Mouse (Mus musculus) testis, adult 10 weeks (tissue): Measurements from ENCODE around the gene Mamdc4. TPM values are rescaled to one million over a fixed set of nuclear protein-coding genes. Genes with fewer than 3 reads are reported as not detected.

ENCODE experiments used
- polyA plus RNA-seq: library from polyadenylated mRNA; stranded (reverse); fragments of 350-450 nt; fragmentation: Illumina TruSeq; extraction: RNeasy Lipid Tissue Mini Kit (QIAGEN cat#74804); gene quantifications from one replicate; pipeline ENCODE4 v1.2.3, GENCODE M21; 2014; ENCODE audit warnings: low read depth, low replicate concordance

Mamdc4 gene
- 1.2 TPM for polyA plus RNA-seq

DNA sequence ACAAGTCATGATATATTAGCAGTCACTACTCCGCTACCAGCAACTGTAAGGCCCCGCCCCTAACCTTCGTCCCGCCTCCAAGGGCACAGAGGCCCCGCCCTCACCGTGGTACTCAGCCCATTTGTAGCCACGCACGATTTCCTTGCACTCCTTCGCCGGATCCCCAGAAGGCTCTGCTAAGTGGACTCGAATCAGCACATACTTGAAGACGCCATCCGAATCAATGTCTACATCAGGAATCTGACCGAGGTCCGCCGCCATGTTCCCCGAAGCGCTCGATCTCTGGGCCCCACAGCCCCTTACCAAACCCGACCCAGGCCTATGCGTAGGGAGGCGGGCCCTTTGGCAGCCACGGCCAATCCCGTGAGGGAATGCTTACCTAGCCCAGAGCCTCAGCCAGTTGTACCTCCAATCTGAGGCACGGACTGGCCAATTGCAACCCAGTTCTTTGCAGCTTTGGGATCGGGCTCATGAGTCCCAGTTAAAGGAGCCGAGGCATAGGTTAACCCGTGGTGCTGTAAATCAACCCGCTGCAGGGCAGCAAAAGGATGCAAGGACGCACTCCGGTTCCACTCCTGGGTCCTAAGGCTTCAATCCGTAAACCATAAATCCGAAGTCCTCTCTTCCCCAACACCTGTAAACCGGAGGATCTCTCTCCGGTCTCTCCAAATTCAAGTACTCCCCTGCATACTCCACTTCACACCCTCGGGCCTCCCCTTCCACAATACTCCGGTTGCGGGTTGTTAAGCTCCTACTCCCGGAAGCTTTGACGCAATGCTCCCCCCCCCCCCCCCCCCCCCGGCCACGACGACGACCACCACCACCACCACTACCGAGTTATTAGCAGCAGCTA lies at the start of gene Mamdc4, which contains the start of gene Phpt1:
Gene Mamdc4, minus strand, starts transcription at position 267 of the 853 bp plus-strand sequence.
Gene Phpt1, minus strand, starts transcription at position 646 of the 853 bp plus-strand sequence.

DNA sequence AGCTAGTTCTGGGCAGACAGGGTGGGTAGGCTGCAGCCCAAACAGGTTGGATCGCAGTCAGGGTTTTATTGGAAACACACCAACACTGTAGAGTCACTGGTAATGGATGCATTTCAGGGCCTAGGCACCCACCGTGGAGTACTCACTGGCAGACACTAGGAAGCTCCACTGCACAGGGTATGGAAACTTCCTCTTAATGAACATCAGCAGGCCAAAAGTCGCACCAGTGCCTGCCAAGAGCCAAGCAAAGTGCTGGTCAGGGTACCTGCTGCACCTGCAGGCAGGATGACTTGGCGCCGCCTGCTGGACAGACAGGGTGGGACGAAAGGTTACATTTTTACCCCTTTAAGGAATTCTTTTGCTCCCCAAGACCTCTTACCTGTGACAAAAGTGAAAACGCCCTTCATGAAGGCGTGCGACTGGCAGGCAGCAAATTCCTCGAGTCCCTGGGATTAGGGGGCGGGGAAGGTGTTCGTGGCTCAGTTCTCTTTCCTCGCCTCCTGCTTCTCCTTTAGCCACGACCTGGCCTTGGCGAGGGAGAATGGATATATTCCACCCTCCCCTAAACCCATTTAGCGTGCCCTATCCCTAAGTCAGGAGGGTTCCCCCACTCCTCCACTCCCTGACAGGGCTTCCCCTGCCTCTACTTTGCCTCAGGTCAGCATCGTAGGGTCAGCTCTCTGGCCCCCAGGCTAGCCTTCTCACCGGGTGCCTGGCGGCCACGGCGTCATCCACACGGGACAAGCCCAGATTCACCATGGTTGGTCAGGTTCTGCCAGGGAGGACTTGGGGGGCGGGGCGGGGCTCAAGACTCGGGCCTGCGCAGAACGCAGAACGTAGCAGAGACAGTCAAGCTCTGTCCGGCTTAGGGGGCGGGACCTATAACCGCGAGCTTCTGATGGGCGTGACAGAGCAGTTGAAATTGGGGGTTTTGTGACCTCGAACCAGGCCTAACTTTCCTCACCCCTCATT lies 46.9 kb upstream of the Mamdc4 start, which contains the start of gene Tmem141:
Gene Tmem141, minus strand, starts transcription at position 777 of the 972 bp plus-strand sequence.

DNA sequence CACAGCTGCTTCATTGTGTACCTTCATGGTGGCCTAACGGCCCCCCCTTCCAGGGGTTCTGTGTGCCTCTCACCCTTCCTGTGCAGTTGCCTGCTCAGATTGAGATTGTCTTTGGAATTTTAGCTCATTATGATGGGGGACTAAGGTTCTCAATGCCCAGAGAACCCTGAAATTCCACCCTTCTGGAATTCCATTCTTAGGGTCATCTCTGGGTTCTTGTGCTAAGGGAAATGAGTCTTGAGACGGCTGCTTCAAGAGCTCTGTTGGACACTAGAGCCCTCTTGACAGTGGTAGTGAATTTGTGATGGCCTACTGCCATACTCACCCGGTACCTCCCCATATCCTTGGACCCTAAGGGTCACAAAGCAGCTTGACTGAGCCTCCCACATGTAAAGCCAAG lies 42.9 kb upstream of the Mamdc4 start, which contains the start of gene Ccdc183:
Gene Ccdc183, minus strand, starts transcription at position 101 of the 400 bp plus-strand sequence.

GRCm38 (mm10) chr2:25607761-25608622 lies 33.3 kb upstream of the Mamdc4 start, which contains the start of gene Rabl6:
Gene Rabl6, minus strand, starts transcription at chr2:25608521.

GRCm38 (mm10) chr2:25581294-25581864 lies 6.7 kb upstream of the Mamdc4 start, which contains the start of gene Ajm1:
Gene Ajm1, minus strand, starts transcription at chr2:25581757.

GRCm38 (mm10) chr2:25557221-25557963 lies 17.3 kb downstream of the Mamdc4 start, which contains the start of gene Edf1:
Gene Edf1, plus strand, starts transcription at chr2:25557847.

GRCm38 (mm10) chr2:25546811-25547491 lies 27.7 kb downstream of the Mamdc4 start, which contains the start of gene Traf2:
Gene Traf2, minus strand, starts transcription at chr2:25546940.

Other genes starting within 250 kb of the Mamdc4 start
- gene Man1b1, start 242.5 kb downstream of the Mamdc4 start, polyA plus RNA-seq, result 21.6 TPM
- 0.50 TPM for gene Dpp7, start 218.5 kb downstream of the Mamdc4 start, polyA plus RNA-seq
- 0.10 TPM for gene Uap1l1, start 209.2 kb downstream of the Mamdc4 start, polyA plus RNA-seq
- 0.06 TPM for gene Sapcd2, start 202.5 kb downstream of the Mamdc4 start, polyA plus RNA-seq
- gene Entpd2, start 179.0 kb downstream of the Mamdc4 start, polyA plus RNA-seq, result 0.10 TPM
- 0.70 TPM for gene Npdc1, start 175.5 kb downstream of the Mamdc4 start, polyA plus RNA-seq
- gene Fut7, start 151.6 kb downstream of the Mamdc4 start, polyA plus RNA-seq, result not detected
- 0.34 TPM for gene Abca2, start 146.1 kb downstream of the Mamdc4 start, polyA plus RNA-seq
- not detected for gene Clic3, start 118.0 kb downstream of the Mamdc4 start, polyA plus RNA-seq
- 2.9 TPM for gene Paxx, start 113.8 kb downstream of the Mamdc4 start, polyA plus RNA-seq
- gene Ptgds, start 104.8 kb downstream of the Mamdc4 start, polyA plus RNA-seq, result 27.8 TPM
- not detected for gene Lcn12, start 80.9 kb downstream of the Mamdc4 start, polyA plus RNA-seq
- gene Fbxw5, start 74.1 kb downstream of the Mamdc4 start, polyA plus RNA-seq, result 6.6 TPM
- gene C8g, start 73.1 kb downstream of the Mamdc4 start, polyA plus RNA-seq, result 7.9 TPM
- gene Traf2, start 27.9 kb downstream of the Mamdc4 start, polyA plus RNA-seq, result 1.1 TPM
- gene Edf1, start 17.0 kb downstream of the Mamdc4 start, polyA plus RNA-seq, result 3.7 TPM
- 3.4 TPM for gene Phpt1, start 379 bp upstream of the Mamdc4 start, polyA plus RNA-seq
- gene Ajm1, start 6.9 kb upstream of the Mamdc4 start, polyA plus RNA-seq, result not detected
- 25.0 TPM for gene Rabl6, start 33.7 kb upstream of the Mamdc4 start, polyA plus RNA-seq
- 88.5 TPM for gene Ccdc183, start 42.8 kb upstream of the Mamdc4 start, polyA plus RNA-seq
- 2.3 TPM for gene Tmem141, start 47.2 kb upstream of the Mamdc4 start, polyA plus RNA-seq
- not detected for gene Fcna, start 53.2 kb upstream of the Mamdc4 start, polyA plus RNA-seq
- gene Lcn8, start 78.3 kb upstream of the Mamdc4 start, polyA plus RNA-seq, result not detected
- gene Lcn5, start 83.1 kb upstream of the Mamdc4 start, polyA plus RNA-seq, result not detected
- not detected for gene Lcn6, start 101.9 kb upstream of the Mamdc4 start, polyA plus RNA-seq
- not detected for gene Lcn10, start 107.9 kb upstream of the Mamdc4 start, polyA plus RNA-seq
- gene Obp2a, start 125.2 kb upstream of the Mamdc4 start, polyA plus RNA-seq, result not detected
- 1.2 TPM for gene Bmyc, start 131.9 kb upstream of the Mamdc4 start, polyA plus RNA-seq
- not detected for gene Obp2b, start 162.2 kb upstream of the Mamdc4 start, polyA plus RNA-seq
- not detected for gene Lcn3, start 190.7 kb upstream of the Mamdc4 start, polyA plus RNA-seq
- not detected for gene Lcn11, start 202.2 kb upstream of the Mamdc4 start, polyA plus RNA-seq
- gene Gm13539, start 207.4 kb upstream of the Mamdc4 start, polyA plus RNA-seq, result 3.1 TPM
- gene Glt6d1, start 241.0 kb upstream of the Mamdc4 start, polyA plus RNA-seq, result 58.7 TPM
- not detected for gene Lcn9, start 248.3 kb upstream of the Mamdc4 start, polyA plus RNA-seq